ENCODE assay signal across 7 mouse cellular contexts in the genomic region with DNA sequence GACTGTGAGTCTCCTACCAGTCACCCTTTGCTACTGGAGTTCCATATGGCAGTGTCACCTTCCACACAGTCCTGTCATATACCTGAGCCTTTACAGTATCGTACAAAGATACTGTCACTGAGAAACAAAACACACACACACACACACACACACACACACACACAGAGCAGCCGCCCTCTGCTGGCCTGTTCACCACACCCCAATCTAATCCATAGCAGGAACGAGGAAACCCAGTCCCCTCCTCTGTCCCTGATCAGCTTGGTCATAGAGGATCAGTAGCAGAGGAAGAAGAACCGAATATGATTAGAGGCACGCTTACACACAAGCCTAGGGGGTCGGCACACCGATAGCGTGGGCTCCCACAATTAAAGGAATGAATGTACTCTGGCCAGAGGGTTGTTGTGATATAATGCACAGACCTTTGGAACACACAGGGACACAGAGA. TPM values are rescaled to one million over a fixed set of nuclear protein-coding genes. Genes with fewer than 3 reads are reported as not detected.
DNase-seq lines count a peak whose midpoint lies in the region; ATAC-seq and TF ChIP-seq lines count a peak whose summit lies in the region.

No protein-coding gene starts in this region.

- no peaks in the 10 kb centered on the region for H3K27me3 ChIP-seq in lung, embryonic 16.5 days (ENCODE audit: control insufficient read depth, insufficient read depth, low read depth, low read length)
- H3K27me3 ChIP-seq in limb, embryonic 12.5 days: no peaks in the 10 kb centered on the region; the same call in 1 of the 2 replicates

- H3K9ac ChIP-seq in lung, embryonic 16.5 days (ENCODE audit: low read length): peak overlapping the region; percentile 73
- H3K9ac ChIP-seq in limb, embryonic 12.5 days (replicated peaks): no peak overlapping the region

- peaks cover 19% of the 10 kb centered on the region for H3K4me1 ChIP-seq in lung, embryonic 16.5 days (replicated peaks; ENCODE audit: control insufficient read depth, insufficient read depth, low read length)
- 0 out of 2 replicates have a peak, but pooled peaks cover 3% of the 10 kb centered on the region for H3K4me1 ChIP-seq in embryonic fibroblast, embryonic 13.5 days (ENCODE audit: control insufficient read depth, insufficient read depth, low read length)
- peaks cover 27% of the 10 kb centered on the region for H3K4me1 ChIP-seq in limb, embryonic 12.5 days (replicated peaks)

- WGBS in lung, embryonic 16.5 days: 42% methylated on average over 8 of the region's 8 CpGs
- 65% methylated on average over 8 of the region's 8 CpGs for WGBS in limb, embryonic 12.5 days

- H3K4me2 ChIP-seq in lung, embryonic 16.5 days (ENCODE audit: low read depth, low read length): peak overlapping the region; percentile 88
- peak overlapping the region; percentile 91 for H3K4me2 ChIP-seq in limb, embryonic 12.5 days

- DNase-seq in lung, postnatal 4 days: no peak
- peak; percentile 47 for DNase-seq in retina, postnatal 1 day
- no peak for DNase-seq in layer of hippocampus, adult 9-11 months
- DNase-seq in thymus, postnatal 10 days (ENCODE audit: low spot score in 2 of 2): no peak

- TF ChIP-seq CTCF in embryonic fibroblast, embryonic 13.5 days (IDR thresholded peaks at IDR 0.05; ENCODE audit: borderline replicate concordance, insufficient read depth, low read length): peak; percentile 49; the same call in 1 of the 2 replicates

- no peak for ATAC-seq in lung, embryonic 16.5 days (ENCODE audit: low read depth)
- no peak for ATAC-seq in limb, embryonic 12.5 days (ENCODE audit: insufficient number of reproducible peaks, insufficient read depth, low FRiP score, low TSS enrichment, low read depth)

- H3K4me3 ChIP-seq in lung, embryonic 16.5 days (ENCODE audit: low read length): peak overlapping the region; percentile 71
- peak overlapping the region; percentile 79 for H3K4me3 ChIP-seq in embryonic fibroblast, embryonic 13.5 days (ENCODE audit: insufficient read depth, low read length)
- peak overlapping the region; percentile 79 for H3K4me3 ChIP-seq in limb, embryonic 12.5 days (replicated peaks)

- 0 out of 2 replicates have a peak overlapping the region, but pooled peaks have one; percentile 85 for H3K27ac ChIP-seq in lung, embryonic 16.5 days (ENCODE audit: low read length)
- no peak overlapping the region for H3K27ac ChIP-seq in embryonic fibroblast, embryonic 13.5 days (ENCODE audit: insufficient read depth, low read length)
- no peak overlapping the region for H3K27ac ChIP-seq in limb, embryonic 12.5 days

- TF ChIP-seq POLR2A in embryonic fibroblast, embryonic 13.5 days (IDR thresholded peaks at IDR 0.05; ENCODE audit: low read depth, low read length): no peak

- H3K9me3 ChIP-seq in lung, embryonic 16.5 days (ENCODE audit: control insufficient read depth, low read length): no peaks in the 10 kb centered on the region
- H3K9me3 ChIP-seq in limb, embryonic 12.5 days: no peaks in the 10 kb centered on the region

- no peaks in the 10 kb centered on the region for H3K36me3 ChIP-seq in lung, embryonic 16.5 days (ENCODE audit: control insufficient read depth, insufficient read depth, low read length)
- H3K36me3 ChIP-seq in limb, embryonic 12.5 days: 0 out of 2 replicates have a peak, but pooled peaks cover 4% of the 10 kb centered on the region

RNA-seq across cellular contexts. Expression of a gene that starts 1.7 kb away (rescaled TPM):
- 53.4 and 55.4 TPM in 2 replicates for polyA plus RNA-seq in lung, embryonic 16.5 days (2015; fragmentation: Nextera tagmentation; extraction: Ambion mirVana)
- 56.9 and 60.5 TPM in 2 replicates for polyA plus RNA-seq in embryonic fibroblast, embryonic 13.5 days (2011; ENCODE audit: insufficient read length, low read depth, missing spikeins)
- 54.1 and 56.2 TPM in 2 replicates for polyA plus RNA-seq in limb, embryonic 12.5 days (2016; fragmentation: Nextera tagmentation; extraction: Ambion mirVana)

RNA-seq across cellular contexts. Expression of a gene that starts 29.9 kb away (rescaled TPM):
- polyA plus RNA-seq in lung, embryonic 16.5 days (2015; fragmentation: Nextera tagmentation; extraction: Ambion mirVana): 17.6 and 18.1 TPM in 2 replicates
- 18.2 and 20.4 TPM in 2 replicates for polyA plus RNA-seq in embryonic fibroblast, embryonic 13.5 days (2011; ENCODE audit: insufficient read length, low read depth, missing spikeins)
- 20.3 and 21.7 TPM in 2 replicates for polyA plus RNA-seq in limb, embryonic 12.5 days (2016; fragmentation: Nextera tagmentation; extraction: Ambion mirVana)
